Mouse (Mus musculus): ENCODE results near the gene Dohh.

DNA sequence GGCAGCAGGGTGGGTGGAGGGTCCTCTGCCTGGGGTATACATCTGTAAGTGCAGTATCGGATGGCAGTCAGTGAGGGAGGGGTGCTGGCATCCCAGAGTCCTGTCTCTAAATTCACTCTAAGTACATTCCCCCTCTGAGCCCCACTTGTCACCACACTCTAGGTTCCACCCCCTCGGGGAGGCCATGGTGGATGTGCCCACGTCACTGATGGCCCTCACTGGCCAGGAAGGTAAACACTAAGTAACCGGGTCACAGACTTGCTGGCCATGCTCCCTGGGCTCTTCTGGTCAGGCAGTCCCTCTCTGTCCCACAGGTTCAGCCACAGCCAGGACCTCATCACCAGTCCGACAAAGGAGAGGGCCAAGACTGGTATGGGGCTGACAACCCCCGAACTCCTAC, 38.0 kb downstream of the Dohh start:
- TF ChIP-seq EP300 (IDR thresholded peaks at IDR 0.05; ENCODE audit: low read length) (no peak), MAFK (IDR thresholded peaks at IDR 0.05; ENCODE audit: insufficient replicate concordance, low read length) (no peak), MAX (IDR thresholded peaks at IDR 0.05; ENCODE audit: low read length) (no peak), CTCF (conservative IDR thresholded peaks at IDR 0.05 in 1 of 2, IDR thresholded peaks at IDR 0.05 in 1 of 2; ENCODE audit: low read depth in 2 of 2, low read length in 2 of 2) (no peak), ZMIZ1 (IDR thresholded peaks at IDR 0.05; ENCODE audit: low read depth, low read length) (no peak), MAZ (IDR thresholded peaks at IDR 0.05; ENCODE audit: low read depth, low read length) (no peak), GABPA (IDR thresholded peaks at IDR 0.05; ENCODE audit: insufficient replicate concordance, low read depth, low read length) (no peak), POLR2A (IDR thresholded peaks at IDR 0.05; ENCODE audit: low read depth, low read length) (no peak), JUND (conservative IDR thresholded peaks at IDR 0.05; ENCODE audit: low read depth, low read length) (no peak), MEF2A (IDR thresholded peaks at IDR 0.05; ENCODE audit: borderline replicate concordance, low read depth, low read length) (no peak), NELFE (IDR thresholded peaks at IDR 0.05; ENCODE audit: low read depth, low read length) (no peak), TCF12 (IDR thresholded peaks at IDR 0.05; ENCODE audit: low read depth, low read length) (no peak), USF2 (conservative IDR thresholded peaks at IDR 0.05; ENCODE audit: low read depth, low read length) (no peak), USF1 (IDR thresholded peaks at IDR 0.05; ENCODE audit: low read depth, low read length) (no peak)

All from CH12.LX (cell line).